Mouse (Mus musculus) spleen, adult 2 months (tissue): ENCODE measurements around the gene Med11.

ENCODE experiments used
- CTCF ChIP-seq: fragments of 200-500 bp; IDR thresholded peaks from 2 replicates; pipeline ENCODE4 v1.5.1; 2011; ENCODE audit warnings: mild to moderate bottlenecking, inconsistent platforms; ENCODE audit not compliant: insufficient read depth, insufficient read length, insufficient replicate concordance; ENCODE audit errors: extremely low read depth
- POLR2A ChIP-seq: fragments of 200-500 bp; IDR thresholded peaks from 2 replicates; pipeline ENCODE4 v1.6.1; 2011; ENCODE audit warnings: low read depth, low read length, inconsistent platforms

- TF ChIP-seq CTCF: no peak
- TF ChIP-seq POLR2A: no peak
These were observed 16.2 kb upstream of the Med11 start for GRCm38 (mm10) chr11:70435476-70435875.
